Mouse (Mus musculus): ENCODE data around the gene N4bp2.

N4bp2 gene

DNA sequence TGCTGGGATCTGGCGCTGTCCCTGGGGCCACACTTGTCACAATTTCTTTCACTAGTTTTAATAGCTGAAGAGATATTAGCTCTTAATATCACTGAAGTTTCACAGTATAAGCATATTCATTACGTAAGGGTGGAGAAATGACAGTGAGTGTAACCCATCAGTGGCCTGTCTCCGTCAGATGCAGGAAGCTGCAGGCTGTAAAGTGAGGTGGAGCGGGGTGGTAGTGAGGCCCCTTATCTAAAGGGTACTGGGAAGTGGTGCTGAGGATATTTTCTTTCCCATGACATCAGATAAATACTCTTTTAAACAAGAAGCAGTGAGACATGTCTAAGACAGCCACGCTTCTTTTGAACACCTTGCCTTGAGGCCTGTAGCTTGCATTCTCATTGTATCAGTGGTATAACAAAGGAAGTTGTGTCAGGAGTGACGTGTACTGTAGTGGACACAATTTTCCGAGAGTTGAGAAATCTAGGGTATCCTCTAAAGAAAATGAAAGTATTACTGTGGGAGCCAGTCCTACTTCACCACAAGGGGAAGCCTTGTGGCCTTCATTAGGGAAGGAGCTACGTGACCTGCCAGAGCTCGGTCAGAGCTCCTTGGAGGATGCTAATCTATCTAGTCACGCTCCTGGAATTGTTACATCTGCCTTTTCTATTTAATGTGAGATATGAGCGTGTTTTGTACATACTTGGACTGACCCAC is 68.7 kb downstream of the N4bp2 start:
- no peak for DNase-seq

DNA sequence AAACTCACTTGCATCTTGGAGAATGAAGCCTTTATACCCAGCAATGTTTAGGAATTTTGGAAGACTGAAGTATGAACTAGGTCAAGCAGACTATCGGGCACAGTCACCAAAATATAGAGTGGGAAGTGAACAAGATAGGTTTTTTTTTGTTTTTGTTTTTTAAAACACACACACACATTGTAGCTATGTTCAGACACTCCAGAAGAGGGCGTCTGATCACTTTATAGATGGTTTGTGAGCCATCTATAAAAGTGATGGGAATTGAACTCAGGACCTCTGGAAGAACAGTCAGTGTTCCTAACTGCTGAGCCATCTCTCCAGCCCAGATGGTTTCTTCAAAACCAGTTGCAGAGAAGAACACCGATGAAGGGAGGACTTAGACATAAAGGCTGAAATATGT is 69.8 kb downstream of the N4bp2 start:
- DNase-seq = no peak

DNA sequence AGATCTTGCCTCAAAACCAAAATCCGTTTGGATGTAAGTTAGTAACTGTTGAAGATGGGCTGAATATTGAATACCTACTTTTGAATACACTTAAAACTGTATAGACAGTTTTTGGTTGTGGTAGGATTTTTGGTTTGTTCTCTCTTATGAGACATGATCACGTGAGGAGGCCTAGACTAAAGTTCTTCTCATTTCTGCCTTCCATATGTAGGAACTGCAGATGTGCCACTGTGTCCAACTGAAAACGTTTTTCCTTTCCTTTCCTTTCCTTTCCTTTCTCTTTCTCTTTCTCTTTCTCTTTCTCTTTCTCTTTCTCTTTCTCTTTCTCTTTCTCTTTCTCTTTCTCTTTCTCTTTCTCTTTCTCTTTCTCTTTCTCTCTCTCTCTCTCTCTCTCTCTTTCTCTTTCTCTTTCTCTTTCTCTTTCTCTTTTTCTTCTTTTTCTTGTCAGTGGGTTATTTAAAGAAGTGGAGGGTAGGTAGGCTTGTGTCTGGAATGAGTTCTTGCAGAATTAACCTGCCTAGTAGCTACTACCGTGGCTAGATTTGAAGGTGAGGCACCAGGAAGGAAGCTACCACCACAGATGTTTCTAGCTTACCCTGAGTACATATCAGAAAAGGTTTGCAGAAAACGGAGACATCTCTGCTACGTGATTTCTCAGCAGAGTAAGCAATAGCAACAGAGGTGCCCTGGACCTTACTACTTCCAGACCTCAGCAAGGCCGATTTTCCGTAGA is 70.6 kb downstream of the N4bp2 start:
- DNase-seq = no peak

DNA sequence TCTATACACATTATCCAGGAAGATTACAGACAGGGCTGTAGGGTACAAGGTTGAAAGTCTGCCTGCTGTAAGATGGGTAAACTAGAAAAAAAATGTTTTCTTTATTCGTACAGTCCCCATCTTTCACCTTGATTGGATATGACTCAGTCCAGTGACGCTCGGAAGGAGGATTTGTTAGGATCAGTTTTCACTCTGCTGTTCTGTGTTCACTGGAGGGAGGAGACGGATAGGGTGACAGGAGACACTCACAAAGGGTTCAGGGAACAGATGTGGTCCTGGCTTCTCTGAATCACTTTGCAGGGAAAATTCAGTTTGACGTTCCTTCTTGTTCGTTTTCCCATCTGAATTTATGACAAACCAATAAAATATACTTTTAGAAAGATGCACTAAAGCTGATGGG is 74.7 kb downstream of the N4bp2 start:
- DNase-seq = no peak

DNA sequence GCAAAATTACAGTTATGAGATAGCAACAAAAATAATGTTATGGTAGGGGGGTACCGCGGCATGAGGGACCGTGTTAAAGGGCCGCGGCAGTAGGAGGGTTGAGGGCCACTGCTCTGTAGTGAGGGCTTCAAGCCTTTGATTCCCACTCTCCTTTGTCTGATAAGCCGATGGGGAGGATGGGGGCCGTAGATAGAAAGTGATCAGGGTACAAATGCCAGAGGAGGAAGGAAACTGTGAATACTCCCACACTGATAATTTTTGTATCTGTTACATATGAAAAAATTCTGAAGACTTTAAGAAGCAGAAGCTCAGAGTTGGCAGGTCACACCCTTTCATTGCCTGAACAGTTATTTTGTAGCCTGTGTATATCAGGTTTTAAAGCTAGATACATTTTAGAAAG is 79.6 kb downstream of the N4bp2 start:
- DNase-seq = no peak

DNA sequence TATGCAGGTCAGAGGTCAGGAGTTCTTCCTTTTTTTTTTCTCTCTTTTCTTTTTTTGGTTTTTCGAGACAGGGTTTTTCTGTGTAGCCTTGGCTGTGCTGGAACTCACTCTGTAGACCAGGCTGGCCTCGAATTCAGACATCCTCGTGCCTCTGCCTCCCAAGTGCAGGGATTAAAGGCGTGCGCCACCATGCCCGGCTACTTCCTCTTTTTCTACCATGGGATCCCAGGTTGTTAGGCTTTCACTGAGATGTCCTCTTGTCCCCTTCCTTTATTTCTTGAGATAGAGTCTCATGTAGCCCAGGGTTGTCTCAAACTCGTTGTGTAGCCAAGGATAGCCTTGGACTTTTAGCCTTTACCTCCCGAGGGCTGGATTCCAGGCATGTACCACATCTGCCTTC is 83.2 kb downstream of the N4bp2 start:
- DNase-seq = no peak

DNA sequence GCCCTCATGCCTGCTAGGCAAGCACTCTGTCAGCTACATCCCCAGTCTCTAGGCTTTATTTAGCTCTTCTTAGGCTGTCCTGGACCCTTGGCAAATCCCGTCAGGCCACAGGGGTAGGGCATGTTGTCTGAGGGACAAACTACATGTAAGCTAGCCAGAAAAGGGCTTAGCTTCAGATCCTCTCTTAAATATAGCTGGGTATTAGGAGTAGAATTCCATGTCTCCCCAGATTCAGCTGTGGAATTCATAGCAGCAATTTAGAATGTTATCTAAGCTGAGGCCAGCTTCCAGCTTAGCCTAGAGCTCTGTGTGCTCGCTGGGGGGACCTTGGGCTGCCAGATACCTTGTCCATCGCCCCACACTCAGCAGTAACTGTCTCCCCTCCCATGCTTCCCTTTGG is 83.6 kb downstream of the N4bp2 start:
- DNase-seq = no peak

DNA sequence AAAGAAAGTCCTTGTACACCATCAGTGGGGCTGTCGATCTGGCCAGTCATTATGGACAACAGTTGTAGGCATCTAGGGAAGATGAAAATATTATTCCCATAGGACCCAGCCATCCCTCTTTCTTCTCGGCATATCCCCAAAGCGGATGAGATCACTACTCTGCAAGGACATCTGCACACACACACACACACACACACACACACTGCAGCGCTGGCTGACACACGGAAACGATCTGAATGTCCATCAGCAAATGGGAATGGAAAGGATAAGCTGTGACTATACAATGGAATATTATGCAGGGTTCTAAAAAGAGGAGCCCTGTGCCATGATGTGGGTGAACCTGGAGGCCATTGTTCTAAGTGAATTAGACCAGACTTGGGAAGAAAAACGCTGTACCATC is 84.3 kb downstream of the N4bp2 start:
- no peak for DNase-seq

GRCm38 (mm10) chr5:65850765-65851164 is 87.4 kb downstream of the N4bp2 start:
- no peak for DNase-seq

- DNase-seq = no peak
These were observed 91.5 kb downstream of the N4bp2 start for GRCm38 (mm10) chr5:65854786-65855191.

GRCm38 (mm10) chr5:65855571-65855970 is 92.2 kb downstream of the N4bp2 start:
- no peak for DNase-seq

GRCm38 (mm10) chr5:65856591-65857411 is 93.5 kb downstream of the N4bp2 start:
- no peak for DNase-seq

GRCm38 (mm10) chr5:65857935-65858334 is 94.6 kb downstream of the N4bp2 start:
- no peak for DNase-seq

GRCm38 (mm10) chr5:65858355-65858754 is 95.0 kb downstream of the N4bp2 start:
- DNase-seq = no peak

DNA sequence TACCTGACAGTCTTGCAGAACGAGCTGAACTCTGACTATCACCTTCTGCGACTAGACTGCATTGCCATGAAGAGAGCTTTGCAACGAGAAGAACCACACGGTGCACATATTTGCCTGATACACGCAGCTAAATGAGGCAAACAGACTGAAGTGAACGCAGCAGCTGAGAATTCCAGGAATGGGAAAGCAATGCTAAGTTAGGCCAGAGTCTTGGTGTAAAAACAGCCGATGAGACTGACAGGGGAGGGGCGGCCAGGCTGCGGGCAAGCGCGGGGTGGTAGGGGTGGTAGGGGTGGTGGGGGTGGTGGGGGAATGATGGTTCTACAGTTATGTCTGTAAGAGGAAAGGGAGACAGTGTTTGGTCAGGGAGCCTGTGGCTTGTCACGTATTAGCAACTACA is 95.6 kb downstream of the N4bp2 start:
- no peak for DNase-seq

DNA sequence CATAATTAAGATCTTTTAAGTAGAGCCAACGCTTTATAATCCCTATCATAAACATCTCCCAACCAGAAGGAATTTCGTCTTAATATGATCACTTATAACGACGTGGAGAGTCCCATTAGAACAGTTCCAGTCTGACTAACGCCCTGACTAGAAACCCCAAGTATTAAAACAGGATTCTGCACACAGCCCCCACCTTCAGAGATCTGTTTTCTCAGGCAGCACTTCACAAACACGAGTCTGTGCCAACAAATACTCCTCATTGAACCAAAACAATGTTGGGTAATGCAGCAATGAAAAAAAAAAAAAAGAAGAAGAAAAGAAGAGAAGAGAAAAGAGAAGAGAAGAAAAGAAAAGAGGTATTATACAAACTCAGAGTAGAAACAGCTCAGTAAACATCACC is 96.1 kb downstream of the N4bp2 start:
- no peak for DNase-seq

DNA sequence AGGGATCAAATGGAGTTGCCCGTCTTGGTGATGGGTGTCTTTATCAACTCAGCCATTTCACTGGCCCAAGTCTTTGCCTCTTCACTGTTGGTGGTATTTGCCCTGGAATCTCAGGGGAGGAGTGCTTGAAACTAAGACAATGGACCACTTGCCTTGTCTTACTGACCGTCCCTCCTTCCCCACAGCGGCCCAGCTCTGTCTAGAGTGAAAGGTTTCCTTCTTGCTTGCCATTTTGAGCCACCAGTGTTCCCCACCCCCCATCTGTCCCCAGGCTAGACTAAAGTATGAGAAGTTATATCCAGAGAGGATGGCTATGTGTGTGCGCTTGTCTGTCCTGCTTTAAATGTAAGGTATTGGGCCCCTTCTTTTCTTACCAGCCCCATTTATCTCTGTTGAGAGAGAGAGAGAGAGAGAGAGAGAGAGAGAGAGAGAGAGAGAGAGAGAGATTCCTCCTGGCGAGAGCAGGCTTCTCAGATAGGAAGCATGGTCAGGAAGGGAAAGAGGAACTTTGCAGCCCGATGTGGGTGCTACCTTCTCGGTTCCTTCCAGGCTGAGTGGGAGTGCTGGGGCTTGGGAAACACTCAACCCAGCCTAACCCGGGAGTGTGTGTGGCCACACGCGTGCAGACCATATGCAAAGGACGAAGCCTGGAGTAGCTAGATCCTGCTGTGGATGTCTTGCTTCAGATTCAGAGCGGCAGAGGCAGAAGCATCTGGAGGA is 97.1 kb downstream of the N4bp2 start:
- peak; percentile 75 for DNase-seq

DNA sequence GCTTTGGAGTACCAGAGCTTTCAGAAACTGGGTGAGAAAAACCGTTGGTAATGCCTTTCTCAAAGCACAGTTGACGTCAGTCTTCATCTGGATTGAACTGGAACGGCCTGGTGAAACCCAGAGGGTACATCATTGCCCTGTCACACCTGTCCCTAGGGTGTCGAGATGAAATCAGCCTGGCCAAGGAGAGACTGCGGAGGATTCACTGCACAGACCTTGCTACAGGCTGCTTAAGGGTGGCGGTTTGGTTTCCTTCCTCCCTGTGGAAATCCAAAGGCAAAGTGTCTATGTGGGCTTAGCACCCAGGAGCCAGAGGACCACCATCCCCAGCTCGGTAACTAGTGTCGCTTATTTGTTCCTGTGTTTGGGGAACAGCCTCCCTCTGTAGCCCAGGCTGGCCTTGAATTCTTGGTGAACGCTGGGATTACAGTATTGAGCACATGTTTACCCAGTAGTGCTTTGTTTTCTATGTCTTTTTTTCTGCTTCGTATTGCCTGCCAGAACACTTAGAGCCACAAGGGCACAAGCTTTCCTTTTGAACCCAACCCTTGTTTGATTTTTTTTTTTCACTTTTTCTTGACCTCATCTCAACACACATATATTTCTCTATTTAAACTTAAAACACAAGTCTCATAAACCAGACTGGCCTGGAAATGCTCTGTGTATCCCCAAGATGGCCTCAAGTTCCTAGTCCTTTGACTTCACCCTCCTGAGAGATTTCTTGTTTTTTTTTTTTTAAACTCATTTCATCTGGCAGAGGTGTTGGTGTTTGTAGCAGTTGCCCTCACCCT is 98.0 kb downstream of the N4bp2 start, which contains the start of gene Rhoh:
Gene Rhoh, plus strand, starts transcription at position 60 of the 791 bp plus-strand sequence.
- DNase-seq = no peak

DNA sequence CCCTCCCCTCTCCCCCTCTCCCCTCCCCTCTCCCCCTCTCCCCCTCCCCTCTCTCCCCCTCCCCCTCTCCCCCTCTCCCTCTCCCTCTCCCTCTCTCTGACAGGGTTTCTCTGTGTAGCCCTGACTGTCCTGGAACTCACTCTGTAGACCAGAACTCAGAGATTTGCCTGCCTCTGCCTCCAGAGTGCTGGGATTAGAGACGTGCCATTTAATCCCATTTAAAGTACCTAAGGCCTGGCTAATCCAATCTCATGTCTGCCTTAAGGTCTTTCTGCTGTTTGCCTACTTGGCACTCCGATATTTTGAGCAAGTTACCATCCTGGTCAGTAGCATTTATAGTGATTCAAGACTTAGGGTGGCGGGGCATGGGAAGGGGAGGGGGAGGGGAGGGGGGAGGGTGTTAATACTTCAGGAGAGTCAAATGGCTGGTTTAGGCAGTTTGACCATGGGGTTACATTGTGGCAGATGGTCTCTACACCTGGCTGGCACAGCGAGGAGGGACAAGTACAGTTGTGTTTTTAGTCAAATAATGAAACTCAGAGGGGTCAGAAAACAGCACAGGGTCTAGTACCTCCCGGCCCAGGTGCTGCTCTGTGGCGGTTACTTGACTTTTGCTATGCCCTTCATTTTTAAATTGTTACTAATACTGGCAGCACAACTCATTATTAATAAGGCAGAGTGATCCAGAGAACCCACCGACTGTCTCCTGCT is 99.1 kb downstream of the N4bp2 start:
- DNase-seq = no peak

- peak; percentile 38 for DNase-seq
These were observed 100.0 kb downstream of the N4bp2 start for GRCm38 (mm10) chr5:65863349-65863749.

GRCm38 (mm10) chr5:65864486-65864885 is 101.2 kb downstream of the N4bp2 start:
- no peak for DNase-seq

- DNase-seq = no peak
These were observed 101.6 kb downstream of the N4bp2 start for GRCm38 (mm10) chr5:65864946-65865345.

Measured in layer of hippocampus, adult 9-11 months (tissue).